Mouse (Mus musculus) bone marrow, adult 2 months (tissue): ENCODE data around the gene Inha.
A peak's percentile ranks its signal among the peaks of the same experiment; 100 is the strongest.

Experiments
- CTCF ChIP-seq: fragments of 200-500 bp; IDR thresholded peaks from 2 replicates; pipeline ENCODE4 v1.5.1; 2011; ENCODE audit warnings: low read length, control low read depth; ENCODE audit not compliant: control insufficient read depth, insufficient read depth
- POLR2A ChIP-seq: fragments of 200-500 bp; IDR thresholded peaks from 2 replicates; pipeline ENCODE4 v1.6.1; 2011; ENCODE audit warnings: low read depth, mild to moderate bottlenecking, control low read depth, low read length, borderline replicate concordance; ENCODE audit not compliant: control insufficient read depth

DNA sequence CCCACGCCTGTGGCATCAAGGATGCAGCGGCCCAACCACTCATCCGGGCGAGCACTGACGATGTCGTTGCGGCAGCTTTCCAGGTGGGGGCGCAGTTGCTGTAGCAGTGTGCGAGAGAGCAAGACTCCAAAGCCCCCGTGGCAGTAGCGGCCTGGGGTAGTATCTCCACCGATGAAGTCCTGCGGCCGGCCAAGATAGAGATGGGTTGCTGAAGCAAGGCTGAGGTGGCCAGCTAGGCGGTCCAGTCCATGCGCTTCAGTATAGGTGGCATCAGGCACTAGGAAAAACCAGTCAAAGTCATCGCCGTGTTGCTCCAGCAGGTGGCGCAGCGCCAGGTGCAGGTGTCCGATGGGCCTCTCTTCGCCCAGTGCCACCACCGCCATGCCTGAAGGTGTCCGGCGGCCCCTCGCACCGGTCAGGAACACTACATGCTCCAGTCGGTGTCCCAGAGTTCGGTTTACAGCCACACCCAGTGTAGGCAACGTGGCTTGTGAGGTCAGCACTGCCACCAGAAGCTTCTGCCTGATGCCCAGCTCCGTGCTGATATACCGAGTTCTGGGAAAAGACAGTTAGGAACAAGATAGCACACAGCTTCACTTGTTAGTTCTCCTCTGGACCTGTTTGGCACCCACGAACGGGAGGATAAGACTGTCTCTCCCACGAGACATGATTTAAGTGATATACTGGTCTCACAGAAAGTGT is 29.5 kb upstream of the Inha start:
- TF ChIP-seq POLR2A (peak; percentile 24; the same call in 1 of the 2 replicates), CTCF (peak; percentile 69)
